Mouse (Mus musculus): Measurements from ENCODE around the gene Napa. TPM values are rescaled to one million over a fixed set of nuclear protein-coding genes. Genes with fewer than 3 reads are reported as not detected.

Gene Napa
- polyA plus RNA-seq, 1 experiment from 2014 or later = 156 TPM

GRCm38 (mm10) chr7:16054966-16055365, 43.3 kb upstream of the Napa start:
- DNase-seq (ENCODE audit: low spot score) = no peak
- no peak for ATAC-seq (replicated peaks; ENCODE audit: low FRiP score)
- no peaks in the 10 kb centered on the region; the same call in 1 of the 2 replicates for H3K27me3 ChIP-seq (ENCODE audit: control insufficient read depth, insufficient read depth, low read length)
- no peak overlapping the region for H3K4me3 ChIP-seq (ENCODE audit: low read depth, low read length)
- H3K36me3 ChIP-seq (ENCODE audit: control insufficient read depth, insufficient read depth, low read length) = no peaks in the 10 kb centered on the region
- H3K27ac ChIP-seq (ENCODE audit: low read depth, low read length) = no peak overlapping the region
- H3K9me3 ChIP-seq (ENCODE audit: control insufficient read depth, low read length) = no peaks in the 10 kb centered on the region
- WGBS = 64% methylated on average over 4 of the region's 4 CpGs
- peaks cover 6% of the 10 kb centered on the region; the same call in 1 of the 2 replicates for H3K4me1 ChIP-seq (replicated peaks; ENCODE audit: control insufficient read depth, insufficient read depth, low read length)
- H3K9ac ChIP-seq (ENCODE audit: low read length) = no peak overlapping the region
- H3K4me2 ChIP-seq (ENCODE audit: low read depth, low read length, severe bottlenecking) = no peak overlapping the region

GRCm38 (mm10) chr7:16055665-16056064, 42.6 kb upstream of the Napa start:
- Histone ChIP-seq H3K27me3 (ENCODE audit: control insufficient read depth, insufficient read depth, low read length) (no peaks in the 10 kb centered on the region; the same call in 1 of the 2 replicates), H3K9me3 (ENCODE audit: control insufficient read depth, low read length) (no peaks in the 10 kb centered on the region), H3K9ac (ENCODE audit: low read length) (no peak overlapping the region), H3K4me1 (replicated peaks; ENCODE audit: control insufficient read depth, insufficient read depth, low read length) (peaks cover 6% of the 10 kb centered on the region; the same call in 1 of the 2 replicates), H3K36me3 (ENCODE audit: control insufficient read depth, insufficient read depth, low read length) (no peaks in the 10 kb centered on the region), H3K4me3 (ENCODE audit: low read depth, low read length) (no peak overlapping the region), H3K4me2 (ENCODE audit: low read depth, low read length, severe bottlenecking) (no peak overlapping the region), H3K27ac (ENCODE audit: low read depth, low read length) (no peak overlapping the region)
- ATAC-seq (replicated peaks; ENCODE audit: low FRiP score) (no peak), DNase-seq (ENCODE audit: low spot score) (peak; percentile 27)
- 85% methylated on average over 6 of the region's 6 CpGs for WGBS

GRCm38 (mm10) chr7:16056459-16057135, 41.7 kb upstream of the Napa start:
- 33% methylated on average over 5 of the region's 5 CpGs for WGBS
- DNase-seq (ENCODE audit: low spot score) (peak; percentile 45), ATAC-seq (replicated peaks; ENCODE audit: low FRiP score) (no peak)
- Histone ChIP-seq H3K27ac (ENCODE audit: low read depth, low read length) (no peak overlapping the region), H3K4me3 (ENCODE audit: low read depth, low read length) (no peak overlapping the region), H3K4me1 (replicated peaks; ENCODE audit: control insufficient read depth, insufficient read depth, low read length) (peaks cover 6% of the 10 kb centered on the region; the same call in 1 of the 2 replicates), H3K4me2 (ENCODE audit: low read depth, low read length, severe bottlenecking) (no peak overlapping the region), H3K36me3 (ENCODE audit: control insufficient read depth, insufficient read depth, low read length) (no peaks in the 10 kb centered on the region), H3K9ac (ENCODE audit: low read length) (no peak overlapping the region), H3K9me3 (ENCODE audit: control insufficient read depth, low read length) (no peaks in the 10 kb centered on the region), H3K27me3 (ENCODE audit: control insufficient read depth, insufficient read depth, low read length) (peaks cover 4% of the 10 kb centered on the region)

DNA sequence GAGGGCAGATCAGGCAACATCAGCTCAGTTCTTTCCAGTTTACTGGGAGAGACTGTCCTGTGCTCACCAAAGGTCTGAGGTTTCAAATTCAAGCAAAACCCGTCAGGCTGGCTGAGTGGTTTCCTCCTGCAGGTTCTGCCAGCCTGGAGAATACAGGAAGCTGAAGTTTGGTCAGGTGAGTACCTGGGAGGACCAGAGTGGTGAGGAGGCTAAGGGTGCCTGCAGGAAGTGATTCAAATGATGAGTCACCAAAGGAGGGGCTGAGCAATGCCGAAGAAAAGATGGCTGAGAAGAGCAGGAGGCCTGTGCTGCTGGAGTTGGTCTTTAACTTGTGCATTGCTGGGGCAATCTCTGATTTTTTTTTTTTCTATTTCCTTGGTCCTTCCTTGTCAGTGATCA, 41.1 kb upstream of the Napa start:
- no peak for ATAC-seq (replicated peaks; ENCODE audit: low FRiP score)
- Histone ChIP-seq H3K4me1 (replicated peaks; ENCODE audit: control insufficient read depth, insufficient read depth, low read length) (peaks cover 3% of the 10 kb centered on the region; the same call in 1 of the 2 replicates), H3K36me3 (ENCODE audit: control insufficient read depth, insufficient read depth, low read length) (no peaks in the 10 kb centered on the region), H3K4me3 (ENCODE audit: low read depth, low read length) (no peak overlapping the region), H3K4me2 (ENCODE audit: low read depth, low read length, severe bottlenecking) (no peak overlapping the region), H3K27ac (ENCODE audit: low read depth, low read length) (no peak overlapping the region), H3K27me3 (ENCODE audit: control insufficient read depth, insufficient read depth, low read length) (peaks cover 8% of the 10 kb centered on the region), H3K9ac (ENCODE audit: low read length) (no peak overlapping the region), H3K9me3 (ENCODE audit: control insufficient read depth, low read length) (peaks cover 4% of the 10 kb centered on the region; the same call in 1 of the 2 replicates)
- peak; percentile 37 for DNase-seq (ENCODE audit: low spot score)
- WGBS = 74% methylated on average over 2 of the region's 2 CpGs

DNA sequence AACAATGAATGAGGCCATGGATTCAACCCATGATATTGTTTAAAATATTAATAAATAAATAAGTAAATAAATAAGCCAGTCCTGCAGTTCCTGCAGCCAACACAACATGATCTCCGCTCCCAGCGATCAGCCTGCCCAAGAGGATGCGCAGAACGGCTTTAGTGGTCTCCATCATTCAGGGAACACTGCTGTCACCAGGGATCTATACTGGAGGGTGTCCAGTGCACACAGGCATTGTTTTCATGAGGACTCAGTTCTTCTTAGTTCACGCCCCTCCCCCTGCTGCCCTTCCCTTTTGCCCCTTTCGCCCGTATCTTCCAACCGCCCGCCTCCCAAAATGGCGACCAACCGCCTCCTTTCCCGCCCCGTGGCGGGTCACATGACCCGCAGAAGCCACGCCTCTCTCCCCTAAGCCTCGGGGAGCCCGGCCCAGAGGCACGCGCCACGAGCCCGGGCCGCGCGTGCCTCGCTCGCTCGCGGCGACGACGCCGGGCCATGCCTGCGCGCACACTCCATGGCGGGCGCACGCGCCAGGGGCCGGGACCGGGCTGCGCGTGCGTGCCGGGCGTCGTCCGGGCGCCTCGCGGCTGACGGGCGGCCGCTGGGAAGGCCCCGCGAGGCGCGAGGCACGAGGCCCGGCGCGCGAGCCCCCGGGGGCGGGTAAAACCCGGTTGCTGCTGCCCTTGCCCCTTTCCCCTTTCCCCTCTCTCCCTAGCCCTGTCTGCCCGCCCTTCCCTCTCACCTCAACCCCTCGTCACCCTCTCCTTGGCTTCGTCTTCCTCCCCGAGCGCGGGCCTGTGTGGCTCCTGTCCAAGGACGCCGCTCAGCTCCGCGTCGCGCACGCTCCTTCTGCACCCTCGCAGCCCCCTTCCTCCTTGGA, 36.8 kb upstream of the Napa start, which contains the start of gene Zfp541:
Gene Zfp541 (plus strand): TSS at position 596 of the 880 bp plus-strand sequence.
- no peak within 1 kb of the TSS for H3K4me3 ChIP-seq (ENCODE audit: low read depth, low read length)
- H3K27ac ChIP-seq (ENCODE audit: low read depth, low read length) = no peak within 1 kb of the TSS
- H3K9ac ChIP-seq (ENCODE audit: low read length) = no peak within 1 kb of the TSS
- 49% methylated on average over 56 of the region's 80 CpGs for WGBS
- ATAC-seq (replicated peaks; ENCODE audit: low FRiP score) (no peak), DNase-seq (ENCODE audit: low spot score) (no peak)
- H3K36me3 ChIP-seq (ENCODE audit: control insufficient read depth, insufficient read depth, low read length) = no peaks in the 10 kb centered on the region
- H3K4me2 ChIP-seq (ENCODE audit: low read depth, low read length, severe bottlenecking) = peak within 1 kb of the TSS; percentile 8; the same call in 1 of the 2 replicates
- peaks cover 4% of the 10 kb centered on the region; the same call in 1 of the 2 replicates for H3K9me3 ChIP-seq (ENCODE audit: control insufficient read depth, low read length)
- H3K27me3 ChIP-seq (ENCODE audit: control insufficient read depth, insufficient read depth, low read length) = peaks cover 8% of the 10 kb centered on the region
- H3K4me1 ChIP-seq (replicated peaks; ENCODE audit: control insufficient read depth, insufficient read depth, low read length) = no peaks in the 10 kb centered on the region

- H3K9ac ChIP-seq (ENCODE audit: low read length) = no peak overlapping the region
- H3K9me3 ChIP-seq (ENCODE audit: control insufficient read depth, low read length) = peaks cover 4% of the 10 kb centered on the region; the same call in 1 of the 2 replicates
- no peak for ATAC-seq (replicated peaks; ENCODE audit: low FRiP score)
- 77% methylated on average over 15 of the region's 15 CpGs for WGBS
- no peaks in the 10 kb centered on the region for H3K36me3 ChIP-seq (ENCODE audit: control insufficient read depth, insufficient read depth, low read length)
- H3K4me2 ChIP-seq (ENCODE audit: low read depth, low read length, severe bottlenecking) = no peak overlapping the region
- no peak for DNase-seq (ENCODE audit: low spot score)
- peaks cover 8% of the 10 kb centered on the region for H3K27me3 ChIP-seq (ENCODE audit: control insufficient read depth, insufficient read depth, low read length)
- H3K4me3 ChIP-seq (ENCODE audit: low read depth, low read length) = no peak overlapping the region
- no peak overlapping the region for H3K27ac ChIP-seq (ENCODE audit: low read depth, low read length)
- no peaks in the 10 kb centered on the region for H3K4me1 ChIP-seq (replicated peaks; ENCODE audit: control insufficient read depth, insufficient read depth, low read length)
Observed at GRCm38 (mm10) chr7:16062099-16062420, 36.2 kb upstream of the Napa start.

- ATAC-seq (replicated peaks; ENCODE audit: low FRiP score) (no peak), DNase-seq (ENCODE audit: low spot score) (no peak)
- 34% methylated on average over 4 of the region's 4 CpGs for WGBS
- Histone ChIP-seq H3K9me3 (ENCODE audit: control insufficient read depth, low read length) (peaks cover 4% of the 10 kb centered on the region; the same call in 1 of the 2 replicates), H3K4me2 (ENCODE audit: low read depth, low read length, severe bottlenecking) (no peak overlapping the region), H3K4me3 (ENCODE audit: low read depth, low read length) (no peak overlapping the region), H3K36me3 (ENCODE audit: control insufficient read depth, insufficient read depth, low read length) (no peaks in the 10 kb centered on the region), H3K27ac (ENCODE audit: low read depth, low read length) (no peak overlapping the region), H3K4me1 (replicated peaks; ENCODE audit: control insufficient read depth, insufficient read depth, low read length) (no peaks in the 10 kb centered on the region), H3K9ac (ENCODE audit: low read length) (no peak overlapping the region), H3K27me3 (ENCODE audit: control insufficient read depth, insufficient read depth, low read length) (peaks cover 8% of the 10 kb centered on the region)
Observed at GRCm38 (mm10) chr7:16063490-16063889, 34.8 kb upstream of the Napa start.

- H3K36me3 ChIP-seq (ENCODE audit: control insufficient read depth, insufficient read depth, low read length) = no peaks in the 10 kb centered on the region
- no peaks in the 10 kb centered on the region for H3K27me3 ChIP-seq (ENCODE audit: control insufficient read depth, insufficient read depth, low read length)
- ATAC-seq (replicated peaks; ENCODE audit: low FRiP score) (no peak), DNase-seq (ENCODE audit: low spot score) (no peak)
- H3K9ac ChIP-seq (ENCODE audit: low read length) = no peak overlapping the region
- no peak overlapping the region for H3K4me3 ChIP-seq (ENCODE audit: low read depth, low read length)
- H3K27ac ChIP-seq (ENCODE audit: low read depth, low read length) = no peak overlapping the region
- H3K9me3 ChIP-seq (ENCODE audit: control insufficient read depth, low read length) = no peaks in the 10 kb centered on the region
- no peak overlapping the region for H3K4me2 ChIP-seq (ENCODE audit: low read depth, low read length, severe bottlenecking)
- no peaks in the 10 kb centered on the region for H3K4me1 ChIP-seq (replicated peaks; ENCODE audit: control insufficient read depth, insufficient read depth, low read length)
Observed at GRCm38 (mm10) chr7:16070846-16071245, 27.4 kb upstream of the Napa start.
